Mouse (Mus musculus) lung, adult 2 months (tissue): Measurements from ENCODE around the gene Rac3.

Experiments used
- CTCF ChIP-seq: fragments of 200-500 bp; IDR thresholded peaks from 2 replicates; pipeline ENCODE4 v1.5.1; 2011; ENCODE audit warnings: mild to moderate bottlenecking, low read length, control low read depth; ENCODE audit not compliant: insufficient read depth
- POLR2A ChIP-seq: fragments of 200-500 bp; IDR thresholded peaks from 2 replicates; pipeline ENCODE4 v1.6.1; 2011; ENCODE audit warnings: low read depth, mild to moderate bottlenecking, control low read depth, low read length, borderline replicate concordance; ENCODE audit errors: extremely low read depth

GRCm38 (mm10) chr11:120686650-120687272 lies 34.5 kb upstream of the Rac3 start:
- no peak for TF ChIP-seq POLR2A
- TF ChIP-seq CTCF = no peak
